Mouse (Mus musculus): ENCODE results near the gene Mrpl45. TPM values are rescaled to one million over a fixed set of nuclear protein-coding genes. Genes with fewer than 3 reads are reported as not detected.

Gene Mrpl45
- polyA plus RNA-seq, 1 experiment from 2014 or later, result 46.5 TPM

- Histone ChIP-seq H3K27ac (replicated peaks) (no peak overlapping the region), H3K27me3 (peaks cover 30% of the 10 kb centered on the region), H3K4me2 (replicated peaks) (no peak overlapping the region), H3K36me3 (no peaks in the 10 kb centered on the region), H3K4me3 (no peak overlapping the region), H3K4me1 (no peaks in the 10 kb centered on the region), H3K9me3 (no peaks in the 10 kb centered on the region), H3K9ac (replicated peaks) (no peak overlapping the region)
- WGBS, result 63% methylated on average over 21 of the region's 21 CpGs
- no peak for ATAC-seq (ENCODE audit: low FRiP score, low read depth)
These were observed 22.9 kb downstream of the Mrpl45 start for GRCm38 (mm10) chr11:97338302-97338976.

GRCm38 (mm10) chr11:97338977-97339315 lies 23.4 kb downstream of the Mrpl45 start:
- H3K9ac ChIP-seq (replicated peaks), result no peak overlapping the region
- no peak for ATAC-seq (ENCODE audit: low FRiP score, low read depth)
- H3K27me3 ChIP-seq, result peaks cover 34% of the 10 kb centered on the region
- H3K27ac ChIP-seq (replicated peaks), result no peak overlapping the region
- no peak overlapping the region for H3K4me2 ChIP-seq (replicated peaks)
- no peaks in the 10 kb centered on the region for H3K4me1 ChIP-seq
- no peaks in the 10 kb centered on the region for H3K9me3 ChIP-seq
- no peaks in the 10 kb centered on the region for H3K36me3 ChIP-seq
- 62% methylated on average over 17 of the region's 17 CpGs for WGBS
- no peak overlapping the region for H3K4me3 ChIP-seq

DNA sequence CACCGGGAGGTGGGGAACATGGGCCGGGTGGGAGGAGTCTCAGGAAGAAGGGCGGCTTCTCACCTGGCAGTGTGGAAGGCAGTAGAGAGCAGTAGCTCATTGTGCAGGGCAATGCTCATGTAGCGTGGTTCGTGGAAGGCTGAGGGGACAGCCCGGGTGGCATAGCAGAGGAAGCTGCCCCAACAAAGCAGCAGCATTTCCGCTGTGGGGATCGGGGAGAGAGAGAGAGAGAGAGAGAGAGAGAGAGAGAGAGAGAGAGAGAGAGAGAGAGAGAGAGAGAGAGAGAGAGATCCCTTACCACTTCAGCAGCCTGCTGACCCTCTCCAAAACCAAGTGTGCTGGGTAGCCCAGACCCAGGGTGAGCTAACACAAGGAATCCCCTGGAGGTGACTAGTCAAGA lies 27.7 kb downstream of the Mrpl45 start:
- peaks cover 25% of the 10 kb centered on the region; the same call in 1 of the 2 replicates for H3K27me3 ChIP-seq
- 51% methylated on average over 8 of the region's 8 CpGs for WGBS

GRCm38 (mm10) chr11:97343619-97344018 lies 28.1 kb downstream of the Mrpl45 start:
- Histone ChIP-seq H3K4me3 (no peak overlapping the region), H3K27me3 (peaks cover 20% of the 10 kb centered on the region; the same call in 1 of the 2 replicates), H3K4me2 (replicated peaks) (no peak overlapping the region), H3K9me3 (no peaks in the 10 kb centered on the region), H3K4me1 (no peaks in the 10 kb centered on the region), H3K9ac (replicated peaks) (no peak overlapping the region), H3K36me3 (no peaks in the 10 kb centered on the region), H3K27ac (replicated peaks) (no peak overlapping the region)
- 28% methylated on average over 17 of the region's 17 CpGs for WGBS
- no peak for ATAC-seq (ENCODE audit: low FRiP score, low read depth)

More for the DNA sequence above, 27.7 kb downstream of the Mrpl45 start:
- H3K36me3 ChIP-seq, result no peaks in the 10 kb centered on the region
- ATAC-seq (ENCODE audit: low FRiP score, low read depth), result no peak
- H3K9me3 ChIP-seq, result no peaks in the 10 kb centered on the region
- H3K4me1 ChIP-seq, result no peaks in the 10 kb centered on the region
- no peak overlapping the region for H3K4me3 ChIP-seq
- no peak overlapping the region for H3K27ac ChIP-seq (replicated peaks)
- H3K4me2 ChIP-seq (replicated peaks), result no peak overlapping the region
- H3K9ac ChIP-seq (replicated peaks), result no peak overlapping the region

- H3K4me2 ChIP-seq (replicated peaks), result no peak overlapping the region
- peaks cover 13% of the 10 kb centered on the region; the same call in 1 of the 2 replicates for H3K27me3 ChIP-seq
- ATAC-seq (ENCODE audit: low FRiP score, low read depth), result no peak
- H3K27ac ChIP-seq (replicated peaks), result no peak overlapping the region
- H3K9ac ChIP-seq (replicated peaks), result no peak overlapping the region
- H3K4me3 ChIP-seq, result no peak overlapping the region
- H3K4me1 ChIP-seq, result peaks cover 11% of the 10 kb centered on the region
- no peaks in the 10 kb centered on the region for H3K36me3 ChIP-seq
- WGBS, result 84% methylated on average over 10 of the region's 10 CpGs
- no peaks in the 10 kb centered on the region for H3K9me3 ChIP-seq
These were observed 29.9 kb downstream of the Mrpl45 start for GRCm38 (mm10) chr11:97345446-97345845.

DNA sequence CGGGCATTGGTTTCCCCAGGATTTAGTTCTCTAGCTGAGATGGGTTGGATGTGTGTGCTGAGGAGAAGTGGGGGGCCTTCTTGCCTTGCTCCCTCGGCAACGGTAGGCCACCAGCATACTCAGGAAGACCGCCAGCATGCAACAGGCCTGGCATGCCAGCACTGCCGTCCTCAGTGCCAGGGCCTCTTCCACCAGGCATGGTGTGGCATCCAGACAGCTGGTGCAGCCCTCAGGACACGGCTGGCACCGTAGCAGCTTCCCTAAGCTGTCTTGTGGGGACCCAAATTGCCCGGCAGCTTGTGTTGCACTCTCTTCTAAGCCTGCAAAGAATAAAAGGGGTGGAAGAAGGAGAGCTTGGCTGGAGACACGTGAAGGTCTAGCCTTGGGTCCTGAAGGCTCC lies 30.9 kb downstream of the Mrpl45 start:
- no peak for ATAC-seq (ENCODE audit: low FRiP score, low read depth)
- H3K4me1 ChIP-seq, result peaks cover 14% of the 10 kb centered on the region

GRCm38 (mm10) chr11:97347291-97347690 lies 31.8 kb downstream of the Mrpl45 start:
- 87% methylated on average over 9 of the region's 9 CpGs for WGBS
- ATAC-seq (ENCODE audit: low FRiP score, low read depth), result no peak

More for the DNA sequence above, 30.9 kb downstream of the Mrpl45 start:
- Histone ChIP-seq H3K36me3 (no peaks in the 10 kb centered on the region), H3K27me3 (peaks cover 13% of the 10 kb centered on the region; the same call in 1 of the 2 replicates), H3K4me3 (no peak overlapping the region), H3K9me3 (no peaks in the 10 kb centered on the region), H3K4me2 (replicated peaks) (no peak overlapping the region), H3K9ac (replicated peaks) (no peak overlapping the region), H3K27ac (replicated peaks) (no peak overlapping the region)
- whole genome bisulfite sequencing, result 82% methylated on average over 9 of the region's 9 CpGs

GRCm38 (mm10) chr11:97350035-97350434 lies 34.5 kb downstream of the Mrpl45 start:
- H3K4me2 ChIP-seq (replicated peaks), result no peak overlapping the region
- 7% methylated on average over 2 of the region's 2 CpGs for WGBS
- H3K4me3 ChIP-seq, result no peak overlapping the region
- no peak overlapping the region for H3K9ac ChIP-seq (replicated peaks)
- peaks cover 24% of the 10 kb centered on the region for H3K4me1 ChIP-seq
- ATAC-seq (ENCODE audit: low FRiP score, low read depth), result peak; percentile 58; the same call in 1 of the 2 replicates
- H3K27me3 ChIP-seq, result no peaks in the 10 kb centered on the region; the same call in 1 of the 2 replicates
- H3K36me3 ChIP-seq, result no peaks in the 10 kb centered on the region
- peak overlapping the region; percentile 54 for H3K27ac ChIP-seq (replicated peaks)
- H3K9me3 ChIP-seq, result no peaks in the 10 kb centered on the region

More at GRCm38 (mm10) chr11:97347291-97347690, 31.8 kb downstream of the Mrpl45 start:
- no peaks in the 10 kb centered on the region for H3K9me3 ChIP-seq
- H3K27ac ChIP-seq (replicated peaks), result no peak overlapping the region
- H3K9ac ChIP-seq (replicated peaks), result no peak overlapping the region
- H3K27me3 ChIP-seq, result peaks cover 13% of the 10 kb centered on the region; the same call in 1 of the 2 replicates
- H3K4me2 ChIP-seq (replicated peaks), result no peak overlapping the region
- H3K4me1 ChIP-seq, result peaks cover 22% of the 10 kb centered on the region
- H3K4me3 ChIP-seq, result no peak overlapping the region
- H3K36me3 ChIP-seq, result no peaks in the 10 kb centered on the region

DNA sequence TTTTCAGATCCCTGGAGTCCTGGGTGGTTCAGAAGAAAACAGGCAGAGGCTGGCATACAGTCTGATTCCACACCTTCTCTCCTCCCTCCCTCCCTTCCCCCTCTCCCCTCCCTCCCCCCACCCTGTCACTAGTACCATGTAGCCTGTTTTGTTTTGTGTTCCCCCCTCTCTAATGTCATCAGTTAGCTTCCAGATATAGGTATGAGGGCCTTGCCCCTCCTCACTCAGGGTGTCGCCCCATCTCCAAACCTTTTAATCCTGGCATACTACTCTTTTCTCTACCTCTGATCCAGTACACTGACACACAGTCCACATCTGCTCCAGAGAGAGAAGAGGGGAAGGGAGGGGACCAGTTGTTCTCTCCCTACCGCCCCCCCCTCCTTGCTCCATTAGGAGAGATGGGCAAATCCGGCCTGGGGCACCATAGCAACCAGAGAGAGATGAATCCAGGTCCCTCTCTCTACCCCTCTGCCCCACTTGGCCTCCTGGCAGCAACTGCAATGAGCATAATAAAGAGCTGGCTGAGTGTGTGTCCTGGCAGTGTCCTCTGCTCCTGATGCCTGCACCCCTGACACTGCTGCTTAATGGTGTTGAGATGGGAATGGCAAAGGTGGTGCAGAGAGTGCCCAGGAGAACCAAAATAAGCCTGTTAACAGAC lies 36.6 kb downstream of the Mrpl45 start, which contains the start of gene Gpr179:
Gene Gpr179 (minus strand): TSS at position 51 of the 658 bp plus-strand sequence.
- ATAC-seq (ENCODE audit: low FRiP score, low read depth), result no peak
- Histone ChIP-seq H3K4me3 (no peak within 1 kb of the TSS), H3K4me1 (peaks cover 24% of the 10 kb centered on the region), H3K36me3 (no peaks in the 10 kb centered on the region), H3K4me2 (replicated peaks) (no peak within 1 kb of the TSS), H3K27me3 (no peaks in the 10 kb centered on the region; the same call in 1 of the 2 replicates), H3K9ac (replicated peaks) (no peak within 1 kb of the TSS), H3K27ac (replicated peaks) (no peak within 1 kb of the TSS), H3K9me3 (no peaks in the 10 kb centered on the region)
- WGBS, result 62% methylated on average over 3 of the region's 3 CpGs

GRCm38 (mm10) chr11:97352935-97353597 lies 37.5 kb downstream of the Mrpl45 start:
- 83% methylated on average over 4 of the region's 4 CpGs for WGBS
- no peaks in the 10 kb centered on the region for H3K9me3 ChIP-seq
- no peak overlapping the region for H3K9ac ChIP-seq (replicated peaks)
- no peak for ATAC-seq (ENCODE audit: low FRiP score, low read depth)
- H3K4me2 ChIP-seq (replicated peaks), result no peak overlapping the region
- no peak overlapping the region for H3K4me3 ChIP-seq
- no peak overlapping the region for H3K27ac ChIP-seq (replicated peaks)
- peaks cover 24% of the 10 kb centered on the region for H3K4me1 ChIP-seq
- no peaks in the 10 kb centered on the region; the same call in 1 of the 2 replicates for H3K27me3 ChIP-seq
- H3K36me3 ChIP-seq, result no peaks in the 10 kb centered on the region

- Histone ChIP-seq H3K36me3 (no peaks in the 10 kb centered on the region), H3K9me3 (no peaks in the 10 kb centered on the region), H3K9ac (replicated peaks) (no peak overlapping the region), H3K27ac (replicated peaks) (no peak overlapping the region), H3K4me2 (replicated peaks) (no peak overlapping the region), H3K27me3 (no peaks in the 10 kb centered on the region; the same call in 1 of the 2 replicates), H3K4me3 (no peak overlapping the region), H3K4me1 (peaks cover 21% of the 10 kb centered on the region)
- WGBS, result 75% methylated on average over 2 of the region's 2 CpGs
- no peak for ATAC-seq (ENCODE audit: low FRiP score, low read depth)
These were observed 39.1 kb downstream of the Mrpl45 start for GRCm38 (mm10) chr11:97354646-97355045.

DNA sequence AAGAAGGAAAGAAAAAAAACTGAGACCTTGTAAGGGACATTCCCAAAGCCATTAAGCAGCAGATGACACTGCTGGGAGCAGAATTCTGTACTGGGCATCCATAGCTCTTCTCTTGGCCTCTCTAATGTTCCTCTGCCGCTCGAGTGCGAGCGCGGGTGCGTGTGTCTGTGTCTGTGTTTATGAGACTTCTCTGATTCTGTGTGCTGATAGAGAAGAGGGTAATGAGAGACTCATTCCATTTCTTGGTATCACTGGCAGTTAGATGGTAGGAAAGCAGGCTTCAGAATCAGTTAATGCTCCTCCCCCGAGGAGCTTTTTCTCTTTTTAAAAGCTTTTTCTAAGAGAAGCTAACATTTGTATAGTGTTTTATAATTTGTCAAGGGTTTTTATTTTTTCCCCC lies 39.7 kb downstream of the Mrpl45 start:
- ATAC-seq (ENCODE audit: low FRiP score, low read depth), result no peak
- Histone ChIP-seq H3K4me1 (peaks cover 15% of the 10 kb centered on the region), H3K27me3 (no peaks in the 10 kb centered on the region; the same call in 1 of the 2 replicates), H3K9ac (replicated peaks) (no peak overlapping the region), H3K4me3 (no peak overlapping the region), H3K27ac (replicated peaks) (no peak overlapping the region), H3K9me3 (no peaks in the 10 kb centered on the region), H3K36me3 (no peaks in the 10 kb centered on the region), H3K4me2 (replicated peaks) (no peak overlapping the region)
- 89% methylated on average over 7 of the region's 7 CpGs for WGBS

Measured in midbrain, embryonic 12.5 days (tissue).